Mouse (Mus musculus): ENCODE data around the gene Lrrc4b. TPM values are rescaled to one million over a fixed set of nuclear protein-coding genes. Genes with fewer than 3 reads are reported as not detected.

Gene Lrrc4b
- total RNA-seq, 2 experiments from 2014 or later = not detected

- ATAC-seq (replicated peaks; ENCODE audit: poor library complexity) = no peak
Observed at GRCm38 (mm10) chr7:44463056-44463425, 34.2 kb downstream of the Lrrc4b start.

- no peak for ATAC-seq (replicated peaks; ENCODE audit: poor library complexity)
Observed at GRCm38 (mm10) chr7:44463556-44464225, 34.9 kb downstream of the Lrrc4b start.

- no peak for ATAC-seq (replicated peaks; ENCODE audit: poor library complexity)
Observed at GRCm38 (mm10) chr7:44464511-44464910, 35.7 kb downstream of the Lrrc4b start.

GRCm38 (mm10) chr7:44465111-44465510 is 36.3 kb downstream of the Lrrc4b start, which contains the start of gene Aspdh:
TSS of gene Aspdh (plus strand) at chr7:44465391.
- ATAC-seq (replicated peaks; ENCODE audit: poor library complexity) = no peak

- no peak for ATAC-seq (replicated peaks; ENCODE audit: poor library complexity)
Observed at GRCm38 (mm10) chr7:44466006-44466887, 37.4 kb downstream of the Lrrc4b start.

GRCm38 (mm10) chr7:44466888-44467311 is 38.1 kb downstream of the Lrrc4b start:
- no peak for ATAC-seq (replicated peaks; ENCODE audit: poor library complexity)

- ATAC-seq (replicated peaks; ENCODE audit: poor library complexity) = peak; percentile 95
Observed at GRCm38 (mm10) chr7:44467811-44468411, 39.1 kb downstream of the Lrrc4b start, which contains the start of gene Josd2. TSS of gene Josd2 (plus strand) at chr7:44467980.

- ATAC-seq (replicated peaks; ENCODE audit: poor library complexity) = no peak
Observed at GRCm38 (mm10) chr7:44468644-44469285, 39.9 kb downstream of the Lrrc4b start.

- ATAC-seq (replicated peaks; ENCODE audit: poor library complexity) = no peak
Observed at GRCm38 (mm10) chr7:44469677-44470675, 41.2 kb downstream of the Lrrc4b start.

GRCm38 (mm10) chr7:44470696-44471612 is 42.1 kb downstream of the Lrrc4b start:
- no peak for ATAC-seq (replicated peaks; ENCODE audit: poor library complexity)

GRCm38 (mm10) chr7:44471880-44472557 is 43.2 kb downstream of the Lrrc4b start:
- ATAC-seq (replicated peaks; ENCODE audit: poor library complexity) = no peak

GRCm38 (mm10) chr7:44472558-44472885 is 43.7 kb downstream of the Lrrc4b start:
- ATAC-seq (replicated peaks; ENCODE audit: poor library complexity) = no peak

- ATAC-seq (replicated peaks; ENCODE audit: poor library complexity) = no peak
Observed at GRCm38 (mm10) chr7:44472961-44473646, 44.3 kb downstream of the Lrrc4b start.

GRCm38 (mm10) chr7:44474419-44474818 is 45.6 kb downstream of the Lrrc4b start:
- ATAC-seq (replicated peaks; ENCODE audit: poor library complexity) = no peak

- ATAC-seq (replicated peaks; ENCODE audit: poor library complexity) = no peak
Observed at GRCm38 (mm10) chr7:44475046-44475614, 46.3 kb downstream of the Lrrc4b start.

- ATAC-seq (replicated peaks; ENCODE audit: poor library complexity) = peak; percentile 85
Observed at GRCm38 (mm10) chr7:44482836-44483435, 54.1 kb downstream of the Lrrc4b start.

- no peak for ATAC-seq (replicated peaks; ENCODE audit: poor library complexity)
Observed at GRCm38 (mm10) chr7:44484109-44484508, 55.3 kb downstream of the Lrrc4b start.
